Mouse (Mus musculus) cerebellum, adult 2 months (tissue): ENCODE data around the gene Hoxa4. TPM values are rescaled to one million over a fixed set of nuclear protein-coding genes. Genes with fewer than 3 reads are reported as not detected.

ENCODE experiments used
- DNase-seq, 2 experiments: peaks; one replicate each; pipeline ENCODE4 v3.0.0; 2021
- H3K27ac ChIP-seq: fragments of 200-500 bp; 2 replicates; pipeline ENCODE4 v1.5.1; 2012; ENCODE audit warnings: low read length, control low read depth, inconsistent platforms; ENCODE audit not compliant: insufficient read depth
- H3K27me3 ChIP-seq: fragments of 200-500 bp; 2 replicates; pipeline ENCODE4 v1.6.1; 2012; ENCODE audit warnings: inconsistent platforms, mild to moderate bottlenecking, low read length, moderate library complexity; ENCODE audit not compliant: control insufficient read depth, insufficient read depth
- H3K4me1 ChIP-seq: fragments of 200-500 bp; 2 replicates; pipeline ENCODE4 v1.6.1; 2011; ENCODE audit warnings: low read length; ENCODE audit not compliant: control insufficient read depth, insufficient read depth
- H3K4me3 ChIP-seq: fragments of 200-500 bp; replicated peaks from 2 replicates; pipeline ENCODE3; 2011; ENCODE audit warnings: mild to moderate bottlenecking, low read depth, low read length, control low read depth; ENCODE audit not compliant: insufficient read depth
- CTCF ChIP-seq: fragments of 200-500 bp; IDR thresholded peaks from 2 replicates; pipeline ENCODE4 v1.5.1; 2011; ENCODE audit warnings: low read depth, mild to moderate bottlenecking, control low read depth, low read length, moderate library complexity, borderline replicate concordance; ENCODE audit not compliant: insufficient read depth
- POLR2A ChIP-seq: fragments of 200-500 bp; IDR thresholded peaks from 2 replicates; pipeline ENCODE4 v1.6.1; 2011; ENCODE audit warnings: low read length, control low read depth, borderline replicate concordance; ENCODE audit not compliant: insufficient read depth
- WGBS: fragments of 180-500 bp; shearing (Covaris S2); methylation state at CpG from one replicate; pipeline ENCODE4 v1.1.7; 2018; 5-methylcytosine and 5-hydroxymethylcytosine counted together
- polyA plus RNA-seq: library from polyadenylated mRNA; depleted of rRNA; stranded (reverse); fragments of >200 nt; gene quantifications from 2 replicates; pipeline ENCODE4 v1.2.3, GENCODE M21; 2012

The Hoxa4 gene
- polyA plus RNA-seq, 1 experiment: 5.1 TPM

- H3K27me3 ChIP-seq: peaks cover 7% of the 10 kb centered on the region; the same call in 1 of the 2 replicates
- no peak for DNase-seq
- no peak overlapping the region for H3K4me3 ChIP-seq
- H3K27ac ChIP-seq: no peak overlapping the region
- no peaks in the 10 kb centered on the region for H3K4me1 ChIP-seq
- TF ChIP-seq CTCF (no peak), POLR2A (no peak)
- 21% methylated on average over 2 of the region's 2 CpGs for WGBS
Measured at GRCm38 (mm10) chr6:52182030-52182429, 9.5 kb downstream of the Hoxa4 start.

- H3K27me3 ChIP-seq: peaks cover 9% of the 10 kb centered on the region; the same call in 1 of the 2 replicates
- no peak for TF ChIP-seq POLR2A
- no peak for TF ChIP-seq CTCF
- DNase-seq: no peak
- no peaks in the 10 kb centered on the region for H3K4me1 ChIP-seq
- no peak overlapping the region for H3K4me3 ChIP-seq
- no peak overlapping the region for H3K27ac ChIP-seq
- 9% methylated on average over 3 of the region's 3 CpGs for WGBS
Measured at GRCm38 (mm10) chr6:52180726-52181125, 10.8 kb downstream of the Hoxa4 start.

DNA sequence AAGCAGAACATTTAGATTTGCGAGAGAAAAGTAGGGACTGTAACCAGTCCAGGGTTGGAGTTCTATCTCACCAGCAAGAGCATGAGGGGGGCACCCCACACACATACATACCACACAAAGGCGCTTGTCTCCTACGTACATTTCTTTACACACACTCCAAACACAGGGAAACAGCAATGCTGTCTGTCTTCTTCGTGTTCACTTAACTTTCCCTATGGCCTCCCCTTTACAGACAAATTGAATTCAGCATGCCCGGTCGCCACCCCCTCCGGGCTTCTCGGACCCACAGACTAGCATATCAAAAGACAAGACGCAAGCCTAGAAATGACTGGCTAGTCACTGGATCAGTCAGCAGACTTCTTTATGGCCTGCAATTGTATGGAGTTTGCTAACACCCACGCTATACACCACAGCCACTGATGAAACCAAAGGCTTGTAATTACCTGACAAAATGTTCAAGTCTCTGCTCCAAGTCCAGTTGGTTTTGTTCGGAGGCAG, 11.3 kb downstream of the Hoxa4 start:
- Histone ChIP-seq H3K4me1 (no peaks in the 10 kb centered on the region), H3K4me3 (no peak overlapping the region), H3K27ac (no peak overlapping the region), H3K27me3 (peaks cover 6% of the 10 kb centered on the region; the same call in 1 of the 2 replicates)
- DNase-seq: no peak
- 4% methylated on average over 11 of the region's 11 CpGs for WGBS
- TF ChIP-seq POLR2A: no peak
- TF ChIP-seq CTCF: no peak

- 2% methylated on average over 10 of the region's 10 CpGs for WGBS
- H3K27me3 ChIP-seq: peaks cover 4% of the 10 kb centered on the region; the same call in 1 of the 2 replicates
- H3K27ac ChIP-seq: no peak overlapping the region
- no peak for TF ChIP-seq CTCF
- TF ChIP-seq POLR2A: no peak
- H3K4me3 ChIP-seq: no peak overlapping the region
- no peak for DNase-seq
- no peaks in the 10 kb centered on the region for H3K4me1 ChIP-seq
Measured at GRCm38 (mm10) chr6:52179690-52180089, 11.9 kb downstream of the Hoxa4 start.

DNA sequence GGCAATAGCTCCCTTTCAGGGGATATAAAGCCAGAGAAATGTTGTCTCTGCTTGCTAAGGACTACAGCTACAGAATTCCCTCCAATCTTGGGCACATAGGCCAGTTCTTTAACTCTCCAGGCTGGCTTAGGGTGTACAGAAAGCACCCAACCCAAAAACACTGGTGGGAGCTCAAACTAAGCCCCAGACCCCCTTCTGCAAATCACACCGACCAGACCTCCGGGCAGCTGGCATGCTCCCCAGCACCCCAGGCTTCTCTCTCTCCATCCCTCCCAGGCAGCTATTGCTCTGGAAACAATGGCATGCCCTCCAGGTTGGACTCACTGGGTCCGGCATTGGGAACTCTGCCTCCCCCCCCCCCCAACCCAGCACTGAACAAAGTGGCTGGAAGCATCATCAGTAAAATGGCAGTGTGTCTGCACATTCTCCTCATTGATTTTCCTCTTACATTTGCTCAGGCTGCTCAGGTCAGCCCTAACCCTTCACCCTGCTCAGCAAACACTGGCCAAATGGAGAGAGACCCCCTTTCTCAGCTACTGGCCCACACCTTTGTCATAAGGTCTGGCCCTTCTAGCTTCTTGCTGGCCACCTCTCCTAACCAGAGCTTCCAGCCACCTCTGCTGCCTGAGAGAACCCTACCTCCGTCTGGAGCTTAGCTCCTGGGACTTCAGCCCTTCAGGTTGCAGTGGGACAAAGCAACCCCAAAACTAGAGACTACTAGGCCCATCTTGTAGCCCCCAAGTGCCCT, 12.5 kb downstream of the Hoxa4 start:
- Histone ChIP-seq H3K27me3 (peaks cover 3% of the 10 kb centered on the region; the same call in 1 of the 2 replicates), H3K4me3 (no peak overlapping the region), H3K27ac (no peak overlapping the region), H3K4me1 (no peaks in the 10 kb centered on the region)
- TF ChIP-seq CTCF (no peak), POLR2A (no peak)
- WGBS: 3% methylated on average over 4 of the region's 4 CpGs
- no peak for DNase-seq

DNA sequence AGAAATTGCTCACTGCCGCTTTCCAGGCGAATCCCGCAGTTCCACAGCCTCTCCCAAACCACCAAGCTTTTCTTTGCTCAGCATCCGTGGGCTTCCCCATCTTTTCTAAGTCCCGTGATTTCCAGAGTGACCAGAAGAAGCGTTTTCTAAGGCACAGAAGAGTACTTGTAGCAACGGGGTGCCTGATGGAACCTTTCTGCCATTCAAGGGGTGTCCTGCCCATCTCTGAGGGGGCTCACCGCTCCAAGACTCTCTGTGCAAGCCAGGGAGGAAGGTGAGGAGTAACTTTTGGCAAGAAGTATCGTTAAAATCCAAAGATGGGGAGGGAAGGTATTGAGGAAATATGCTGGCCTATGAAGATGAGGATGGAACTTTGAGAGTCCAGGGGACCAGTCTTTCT, 13.7 kb downstream of the Hoxa4 start:
- Histone ChIP-seq H3K27ac (no peak overlapping the region), H3K27me3 (peaks cover 3% of the 10 kb centered on the region; the same call in 1 of the 2 replicates)

DNA sequence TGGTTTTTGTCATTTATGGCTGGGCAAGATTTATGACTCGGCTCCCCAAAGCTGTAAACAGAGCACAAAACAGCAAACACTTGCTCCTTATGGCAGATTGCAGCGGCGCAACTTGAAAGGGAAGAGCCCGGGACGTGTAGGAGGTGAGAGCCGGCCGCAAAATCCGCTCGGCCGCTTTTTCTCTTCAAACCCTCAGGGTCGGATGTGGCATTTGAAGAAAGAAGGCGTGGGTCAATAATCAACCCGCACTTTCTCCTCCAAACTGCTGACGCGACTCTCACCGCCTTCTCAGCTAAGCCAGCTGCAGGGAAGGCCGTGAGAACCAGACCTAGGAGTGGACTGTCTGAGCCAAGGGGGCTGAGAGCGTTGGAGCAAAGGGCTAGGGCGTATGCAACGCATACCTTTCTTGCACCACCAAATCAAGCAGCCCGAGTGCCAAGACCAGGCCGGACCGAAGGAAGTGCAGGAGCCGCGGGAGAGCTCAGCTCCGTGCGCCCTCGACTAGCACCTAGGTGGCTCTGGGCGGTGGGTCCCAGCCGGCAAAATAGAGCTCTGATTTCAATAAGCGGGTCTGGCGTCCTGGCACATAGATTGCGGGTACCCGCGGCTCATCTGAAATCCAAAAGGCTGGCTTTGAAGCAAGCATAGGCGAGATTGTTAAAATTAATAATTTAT, 14.4 kb downstream of the Hoxa4 start, which contains the start of gene 5730596B20Rik:
5730596B20Rik (plus strand) TSS at position 438 of the 675 bp plus-strand sequence.
- H3K27me3 ChIP-seq: peaks cover 5% of the 10 kb centered on the region; the same call in 1 of the 2 replicates
- no peak within 1 kb of the TSS for H3K27ac ChIP-seq
- 3% methylated on average over 36 of the region's 36 CpGs for WGBS
- H3K4me3 ChIP-seq: no peak within 1 kb of the TSS
- DNase-seq: no peak
- TF ChIP-seq POLR2A (no peak), CTCF (no peak)
- no peaks in the 10 kb centered on the region for H3K4me1 ChIP-seq

More for the DNA sequence above, 13.7 kb downstream of the Hoxa4 start:
- DNase-seq: no peak
- no peaks in the 10 kb centered on the region for H3K4me1 ChIP-seq
- no peak overlapping the region for H3K4me3 ChIP-seq
- WGBS: 2% methylated on average over 9 of the region's 9 CpGs
- no peak for TF ChIP-seq POLR2A
- TF ChIP-seq CTCF: no peak

- no peak overlapping the region for H3K27ac ChIP-seq
- TF ChIP-seq CTCF: no peak
- TF ChIP-seq POLR2A: no peak
- H3K4me1 ChIP-seq: no peaks in the 10 kb centered on the region
- no peak overlapping the region for H3K4me3 ChIP-seq
- WGBS: 3% methylated on average over 6 of the region's 6 CpGs
- no peak for DNase-seq
- peaks cover 9% of the 10 kb centered on the region; the same call in 1 of the 2 replicates for H3K27me3 ChIP-seq
Measured at GRCm38 (mm10) chr6:52176391-52176790, 15.2 kb downstream of the Hoxa4 start.
